Mouse (Mus musculus): ENCODE measurements at regions not wholly inside any gene's neighbourhood (a gene's known extent, or its start where the extent isn't known, plus 50 kb on each side); places are given as distances from the start of the nearest gene placed in this dataset.

DNA sequence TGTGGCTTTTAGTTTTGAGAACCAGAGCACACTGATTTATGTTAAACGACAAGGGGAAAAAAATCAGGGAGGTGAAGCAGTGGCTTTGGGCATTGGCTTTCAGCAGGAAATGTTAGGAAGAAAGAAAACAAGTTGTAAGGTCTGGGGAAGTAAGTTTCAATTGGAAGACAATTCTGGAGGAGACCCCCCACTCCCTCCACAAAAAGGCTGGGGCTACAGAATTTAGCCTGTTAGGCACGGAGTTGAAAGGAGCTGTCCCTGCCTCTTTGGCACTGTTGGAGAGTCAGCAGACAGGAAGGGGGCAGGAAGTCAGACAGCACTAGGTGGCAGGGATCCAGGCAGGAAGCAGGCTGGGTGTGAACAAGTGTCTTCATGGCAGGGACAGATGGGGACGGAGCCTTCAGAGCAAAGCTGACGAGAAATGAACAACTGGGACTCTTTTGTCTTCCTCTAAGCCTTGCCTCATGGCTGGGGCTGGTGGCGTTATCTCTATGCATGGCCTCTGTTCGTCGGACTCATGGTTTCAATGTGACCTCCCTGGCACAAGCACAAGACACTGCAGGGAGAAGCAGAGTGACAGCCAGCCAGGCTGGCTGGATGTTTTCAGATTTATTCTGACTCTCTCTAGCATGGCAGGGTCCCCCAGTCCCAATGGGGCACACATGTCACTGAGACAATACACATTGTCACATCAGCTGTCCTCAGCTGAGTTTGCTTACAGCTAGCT lies 338.0 kb downstream of the 1500009L16Rik start:
- Histone ChIP-seq H3K4me3 (no peak overlapping the region), H3K36me3 (no peaks in the 10 kb centered on the region), H3K4me2 (peak overlapping the region; percentile 12), H3K27me3 (replicated peaks) (no peaks in the 10 kb centered on the region), H3K27ac (ENCODE audit: poor library complexity, severe bottlenecking) (peak overlapping the region; percentile 72), H3K9ac (no peak overlapping the region), H3K4me1 (replicated peaks) (peaks cover 35% of the 10 kb centered on the region), H3K9me3 (replicated peaks) (no peaks in the 10 kb centered on the region)
- peak; percentile 85 for ATAC-seq (ENCODE audit: insufficient number of reproducible peaks, low FRiP score)
- WGBS: 8% methylated on average over 7 of the region's 7 CpGs

DNA sequence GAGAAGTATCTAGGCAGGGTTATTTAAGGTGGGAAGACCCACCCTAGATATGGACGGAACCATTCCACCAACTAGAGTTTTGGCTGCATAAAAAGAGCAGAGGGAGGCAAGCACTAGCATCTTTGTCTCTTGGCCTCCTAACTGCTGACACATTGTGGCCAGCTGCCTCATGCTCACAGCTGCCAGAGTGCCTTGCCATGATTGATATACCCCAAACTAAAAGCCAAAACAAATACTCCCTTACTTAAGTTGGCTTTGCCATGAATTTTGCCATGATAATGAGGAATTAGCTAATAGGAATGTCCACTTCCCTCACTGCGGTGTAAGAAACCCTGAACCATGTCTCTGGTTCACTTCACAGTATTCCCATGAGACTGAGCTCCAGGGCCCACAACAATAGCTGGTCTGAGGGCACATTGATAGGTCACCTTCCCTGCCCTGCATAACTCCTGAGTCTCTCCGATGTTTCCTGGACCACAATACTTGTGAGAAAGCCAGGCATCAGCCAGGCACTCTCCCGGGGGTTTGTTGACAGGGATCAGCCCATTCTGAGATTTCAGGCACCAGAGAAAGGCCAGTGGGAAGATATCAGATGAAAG lies 344.5 kb downstream of the 1500009L16Rik start:
- Histone ChIP-seq H3K36me3 (no peaks in the 10 kb centered on the region), H3K9ac (no peak overlapping the region), H3K27me3 (replicated peaks) (no peaks in the 10 kb centered on the region), H3K4me2 (no peak overlapping the region), H3K27ac (ENCODE audit: poor library complexity, severe bottlenecking) (no peak overlapping the region), H3K9me3 (replicated peaks) (no peaks in the 10 kb centered on the region), H3K4me1 (replicated peaks) (peaks cover 9% of the 10 kb centered on the region; the same call in 1 of the 2 replicates), H3K4me3 (no peak overlapping the region)
- no peak for ATAC-seq (ENCODE audit: insufficient number of reproducible peaks, low FRiP score)
- WGBS: 37% methylated on average over 4 of the region's 4 CpGs

DNA sequence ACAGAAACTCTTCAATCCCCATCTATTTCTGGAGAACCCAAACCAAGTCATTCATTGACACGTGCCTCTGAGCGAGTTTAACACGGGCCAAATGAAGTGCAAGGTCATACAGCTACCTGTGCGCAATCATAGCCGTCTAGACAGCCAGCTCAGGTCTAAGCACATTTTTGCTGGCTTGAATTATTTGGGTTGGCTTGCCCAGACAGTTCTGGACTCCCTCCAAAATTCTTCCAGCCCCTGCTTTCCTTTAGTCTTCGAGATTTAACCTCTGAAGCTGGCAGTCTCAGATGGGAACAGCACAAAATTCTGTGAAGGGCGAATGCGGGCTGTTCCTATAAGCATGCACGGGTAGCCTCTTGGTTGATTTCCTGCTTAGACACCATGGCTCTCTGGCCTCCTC lies 347.1 kb downstream of the 1500009L16Rik start:
- no peak overlapping the region for H3K27ac ChIP-seq (ENCODE audit: poor library complexity, severe bottlenecking)
- no peaks in the 10 kb centered on the region for H3K36me3 ChIP-seq
- WGBS: 70% methylated on average over 9 of the region's 9 CpGs
- no peak for ATAC-seq (ENCODE audit: insufficient number of reproducible peaks, low FRiP score)
- peaks cover 9% of the 10 kb centered on the region; the same call in 1 of the 2 replicates for H3K4me1 ChIP-seq (replicated peaks)
- H3K27me3 ChIP-seq (replicated peaks): no peaks in the 10 kb centered on the region
- H3K4me2 ChIP-seq: no peak overlapping the region
- H3K9me3 ChIP-seq (replicated peaks): no peaks in the 10 kb centered on the region
- no peak overlapping the region for H3K9ac ChIP-seq
- H3K4me3 ChIP-seq: no peak overlapping the region

DNA sequence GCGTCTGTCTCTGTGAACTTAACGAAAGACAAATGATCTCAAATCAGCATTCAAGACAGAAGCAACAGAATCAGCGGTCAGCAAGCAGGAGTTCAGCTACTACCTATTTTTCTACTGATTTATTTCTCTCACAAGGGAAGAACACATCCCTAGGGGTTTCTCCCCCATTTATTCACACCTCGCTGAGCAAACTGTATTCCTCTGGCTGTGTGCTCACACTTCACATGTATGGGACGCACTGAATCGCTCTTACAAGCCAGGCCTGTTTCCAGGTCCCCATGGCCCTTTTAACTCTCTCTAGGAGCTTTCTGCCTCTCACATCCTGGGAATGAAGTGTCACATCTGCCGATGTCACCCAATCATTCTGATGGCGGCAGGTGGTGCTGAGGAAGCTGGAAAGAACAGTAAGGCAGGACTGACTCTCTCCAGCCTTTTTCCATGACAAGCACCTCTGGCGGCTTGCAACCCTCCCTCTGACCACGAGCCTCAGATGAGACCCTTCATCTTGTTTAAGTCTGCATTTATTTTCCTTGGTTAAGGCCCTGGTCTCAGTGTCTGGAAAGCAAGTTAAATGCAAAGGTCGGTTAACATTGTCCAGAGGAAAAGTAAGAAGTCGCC lies 350.3 kb downstream of the 1500009L16Rik start:
- Histone ChIP-seq H3K27ac (ENCODE audit: poor library complexity, severe bottlenecking) (no peak overlapping the region), H3K4me1 (replicated peaks) (peaks cover 9% of the 10 kb centered on the region; the same call in 1 of the 2 replicates), H3K36me3 (no peaks in the 10 kb centered on the region), H3K9ac (no peak overlapping the region), H3K9me3 (replicated peaks) (peaks cover 8% of the 10 kb centered on the region), H3K4me3 (no peak overlapping the region), H3K4me2 (no peak overlapping the region), H3K27me3 (replicated peaks) (no peaks in the 10 kb centered on the region)
- WGBS: 48% methylated on average over 12 of the region's 12 CpGs
- ATAC-seq (ENCODE audit: insufficient number of reproducible peaks, low FRiP score): no peak

DNA sequence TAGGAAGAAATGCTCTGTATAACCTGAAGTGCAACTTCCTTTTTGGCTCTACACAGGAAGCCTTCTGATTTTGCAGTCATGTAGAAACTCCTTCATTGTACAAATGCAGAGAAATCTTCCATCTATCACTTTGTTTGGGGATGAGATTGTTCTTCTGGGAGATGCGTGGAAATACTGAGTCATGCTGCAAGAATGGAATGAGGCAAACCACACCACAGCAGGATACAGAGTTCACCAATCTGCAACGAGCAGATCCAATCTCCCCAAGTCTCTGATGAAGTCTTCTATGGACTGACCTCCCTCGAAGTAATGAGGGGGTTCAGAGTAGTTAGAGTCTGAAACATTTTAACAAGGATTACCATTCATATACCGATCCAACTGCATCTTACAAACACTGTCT lies 352.9 kb downstream of the 1500009L16Rik start:
- no peak overlapping the region for H3K9ac ChIP-seq
- H3K9me3 ChIP-seq (replicated peaks): peaks cover 8% of the 10 kb centered on the region
- no peak overlapping the region for H3K27ac ChIP-seq (ENCODE audit: poor library complexity, severe bottlenecking)
- 0 out of 2 replicates have a peak, but pooled peaks cover 5% of the 10 kb centered on the region for H3K4me1 ChIP-seq (replicated peaks)
- H3K36me3 ChIP-seq: no peaks in the 10 kb centered on the region
- H3K4me2 ChIP-seq: no peak overlapping the region
- no peak for ATAC-seq (ENCODE audit: insufficient number of reproducible peaks, low FRiP score)
- H3K4me3 ChIP-seq: no peak overlapping the region
- H3K27me3 ChIP-seq (replicated peaks): no peaks in the 10 kb centered on the region
- WGBS: 44% methylated on average over 4 of the region's 4 CpGs

DNA sequence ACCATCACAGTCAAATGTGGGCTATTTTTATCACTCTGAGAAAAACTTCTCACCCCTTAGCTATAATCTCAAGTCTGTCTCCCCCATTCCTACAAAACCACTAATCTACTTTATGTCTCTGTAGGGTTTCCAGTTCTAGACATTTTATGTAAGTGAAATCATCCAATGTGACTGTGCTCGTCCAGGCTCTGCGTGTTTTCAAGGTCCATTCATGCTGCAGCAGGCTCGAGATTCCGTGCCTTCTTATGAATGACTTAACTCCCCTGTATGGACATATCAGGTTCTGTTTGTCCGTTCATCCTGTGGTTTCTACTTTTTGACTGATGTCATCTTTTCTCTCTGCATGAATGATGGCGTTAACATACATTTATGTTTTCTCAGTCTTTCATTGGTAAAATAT lies 357.6 kb downstream of the 1500009L16Rik start:
- Histone ChIP-seq H3K36me3 (no peaks in the 10 kb centered on the region), H3K4me1 (replicated peaks) (peaks cover 19% of the 10 kb centered on the region), H3K9me3 (replicated peaks) (peaks cover 8% of the 10 kb centered on the region), H3K4me3 (no peak overlapping the region), H3K27me3 (replicated peaks) (no peaks in the 10 kb centered on the region), H3K9ac (no peak overlapping the region), H3K27ac (ENCODE audit: poor library complexity, severe bottlenecking) (peak overlapping the region; percentile 73), H3K4me2 (no peak overlapping the region)
- no peak for ATAC-seq (ENCODE audit: insufficient number of reproducible peaks, low FRiP score)
- 61% methylated on average over 6 of the region's 6 CpGs for WGBS

DNA sequence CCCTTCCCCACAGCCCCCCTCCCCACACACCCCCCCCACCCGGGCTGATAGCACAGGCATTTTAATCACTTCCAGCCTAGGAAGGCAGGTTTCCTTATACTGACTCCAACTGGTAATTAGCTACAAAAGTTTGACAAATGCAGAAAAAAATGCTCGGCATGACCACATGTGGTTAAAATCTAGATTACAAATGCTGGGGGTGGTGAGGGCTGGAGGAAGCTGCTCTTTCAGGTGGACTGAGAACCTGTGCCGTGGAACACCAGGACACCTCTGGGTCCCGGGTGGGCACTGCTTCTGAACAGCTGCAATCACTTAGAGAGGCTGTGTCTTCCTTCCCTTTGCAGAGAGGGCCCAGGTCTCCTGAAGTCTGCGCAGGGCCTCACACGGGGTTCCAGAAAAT lies 358.7 kb downstream of the Nuak1 start:
- no peak overlapping the region for H3K27ac ChIP-seq (ENCODE audit: poor library complexity, severe bottlenecking)
- no peak overlapping the region for H3K9ac ChIP-seq
- H3K27me3 ChIP-seq (replicated peaks): no peaks in the 10 kb centered on the region
- no peak for ATAC-seq (ENCODE audit: insufficient number of reproducible peaks, low FRiP score)
- no peaks in the 10 kb centered on the region for H3K36me3 ChIP-seq
- H3K4me3 ChIP-seq: no peak overlapping the region
- WGBS: 23% methylated on average over 6 of the region's 6 CpGs
- H3K4me1 ChIP-seq (replicated peaks): peaks cover 19% of the 10 kb centered on the region
- H3K9me3 ChIP-seq (replicated peaks): peaks cover 8% of the 10 kb centered on the region
- no peak overlapping the region for H3K4me2 ChIP-seq

DNA sequence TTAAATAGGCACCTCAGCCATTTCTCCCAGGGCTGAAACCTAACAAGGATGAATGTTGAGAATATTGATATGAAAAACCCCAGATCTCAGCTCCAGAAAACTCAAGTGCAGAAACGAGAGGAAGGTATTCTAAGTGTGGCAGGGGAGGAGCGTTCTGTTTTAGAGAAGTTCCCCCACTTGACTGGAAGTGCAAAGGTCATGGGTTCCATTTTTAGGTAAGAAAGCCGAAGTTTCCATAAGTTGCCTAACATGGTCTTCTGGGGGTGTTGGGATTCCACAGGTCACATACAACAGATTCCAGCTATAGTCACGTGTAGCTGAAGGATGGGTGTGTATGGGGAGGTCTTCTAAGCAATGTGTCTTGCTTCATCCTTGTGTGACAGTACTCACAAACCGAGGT lies 352.9 kb downstream of the Nuak1 start:
- H3K4me2 ChIP-seq: no peak overlapping the region
- H3K9ac ChIP-seq: no peak overlapping the region
- WGBS: 65% methylated on average over 5 of the region's 5 CpGs
- H3K36me3 ChIP-seq: no peaks in the 10 kb centered on the region
- no peaks in the 10 kb centered on the region for H3K4me1 ChIP-seq (replicated peaks)
- no peak overlapping the region for H3K27ac ChIP-seq (ENCODE audit: poor library complexity, severe bottlenecking)
- H3K27me3 ChIP-seq (replicated peaks): no peaks in the 10 kb centered on the region
- no peak overlapping the region for H3K4me3 ChIP-seq
- no peaks in the 10 kb centered on the region for H3K9me3 ChIP-seq (replicated peaks)
- ATAC-seq (ENCODE audit: insufficient number of reproducible peaks, low FRiP score): no peak

DNA sequence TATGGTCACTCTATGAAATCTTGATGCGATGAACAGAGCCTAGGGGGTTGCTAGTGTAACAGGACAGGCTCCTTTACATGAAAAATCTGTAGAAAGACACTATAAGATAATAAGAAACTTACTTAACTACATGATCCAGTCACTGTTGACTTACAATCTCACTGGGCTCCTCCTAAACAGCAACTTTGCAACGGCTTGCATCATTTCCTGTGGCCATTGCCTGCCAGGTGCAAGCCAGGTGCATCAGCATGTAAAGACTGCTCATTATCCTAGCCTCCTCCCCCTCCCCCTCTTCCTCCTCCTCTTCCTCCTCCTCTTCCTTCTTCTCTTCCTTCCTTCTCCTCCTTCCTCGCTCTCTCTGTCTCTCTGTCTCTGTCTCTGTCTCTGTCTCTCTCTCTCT lies 352.5 kb downstream of the Nuak1 start:
- no peaks in the 10 kb centered on the region for H3K9me3 ChIP-seq (replicated peaks)
- no peaks in the 10 kb centered on the region for H3K36me3 ChIP-seq
- no peaks in the 10 kb centered on the region for H3K27me3 ChIP-seq (replicated peaks)
- H3K4me2 ChIP-seq: no peak overlapping the region
- no peak overlapping the region for H3K9ac ChIP-seq
- 88% methylated on average over 3 of the region's 3 CpGs for WGBS
- no peaks in the 10 kb centered on the region for H3K4me1 ChIP-seq (replicated peaks)
- no peak overlapping the region for H3K27ac ChIP-seq (ENCODE audit: poor library complexity, severe bottlenecking)
- no peak overlapping the region for H3K4me3 ChIP-seq
- no peak for ATAC-seq (ENCODE audit: insufficient number of reproducible peaks, low FRiP score)

DNA sequence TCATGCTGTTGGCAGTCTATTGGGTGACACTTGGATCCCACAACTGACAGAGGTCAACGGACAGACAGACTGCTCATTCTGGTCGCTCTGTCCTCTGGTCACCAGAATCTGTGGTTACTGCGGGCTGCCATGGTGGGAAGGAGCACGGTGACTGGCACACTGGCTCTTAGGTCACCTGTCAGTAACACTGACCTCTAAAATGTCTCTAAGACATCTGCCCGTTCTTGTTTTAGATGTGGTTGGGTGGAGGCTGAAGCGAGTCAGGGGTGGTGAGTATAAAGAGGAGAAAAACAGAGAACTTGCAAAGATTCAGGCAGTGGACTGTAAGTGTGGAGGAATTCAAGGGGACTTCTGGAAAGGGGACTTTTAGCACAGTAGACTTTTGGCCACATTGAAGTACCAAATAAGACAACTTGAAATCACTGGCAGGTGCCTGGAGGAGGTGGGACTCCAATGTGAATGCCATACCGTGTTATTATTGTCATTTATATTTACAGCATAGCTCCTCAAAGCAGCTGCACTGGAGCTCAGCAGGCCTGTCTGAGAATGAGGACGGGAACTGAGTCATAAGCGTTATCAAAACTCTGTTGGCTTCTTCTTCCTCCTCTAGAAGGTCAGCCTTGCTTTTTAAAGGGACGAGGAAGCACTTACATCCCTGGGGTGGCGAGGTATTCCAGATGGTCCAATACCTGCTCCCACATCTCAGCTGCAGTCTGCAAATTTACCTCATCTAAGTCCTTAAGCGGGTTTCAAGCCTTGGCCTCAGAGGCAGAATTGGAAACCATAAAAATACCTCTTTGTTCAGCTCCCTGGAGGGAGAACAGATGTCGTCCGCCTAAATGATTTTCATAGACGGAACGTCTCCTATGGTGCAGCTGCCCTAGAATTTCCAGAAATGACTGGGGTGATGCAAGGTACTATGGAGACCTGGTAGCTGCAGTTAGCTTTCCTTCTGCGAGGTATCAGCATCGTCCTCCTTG lies 351.3 kb downstream of the Nuak1 start:
- H3K36me3 ChIP-seq: no peaks in the 10 kb centered on the region
- no peak overlapping the region for H3K9ac ChIP-seq
- ATAC-seq (ENCODE audit: insufficient number of reproducible peaks, low FRiP score): no peak
- no peaks in the 10 kb centered on the region for H3K9me3 ChIP-seq (replicated peaks)
- no peak overlapping the region for H3K27ac ChIP-seq (ENCODE audit: poor library complexity, severe bottlenecking)
- H3K4me2 ChIP-seq: no peak overlapping the region
- no peak overlapping the region for H3K4me3 ChIP-seq
- H3K27me3 ChIP-seq (replicated peaks): no peaks in the 10 kb centered on the region
- WGBS: 69% methylated on average over 18 of the region's 18 CpGs
- H3K4me1 ChIP-seq (replicated peaks): no peaks in the 10 kb centered on the region

DNA sequence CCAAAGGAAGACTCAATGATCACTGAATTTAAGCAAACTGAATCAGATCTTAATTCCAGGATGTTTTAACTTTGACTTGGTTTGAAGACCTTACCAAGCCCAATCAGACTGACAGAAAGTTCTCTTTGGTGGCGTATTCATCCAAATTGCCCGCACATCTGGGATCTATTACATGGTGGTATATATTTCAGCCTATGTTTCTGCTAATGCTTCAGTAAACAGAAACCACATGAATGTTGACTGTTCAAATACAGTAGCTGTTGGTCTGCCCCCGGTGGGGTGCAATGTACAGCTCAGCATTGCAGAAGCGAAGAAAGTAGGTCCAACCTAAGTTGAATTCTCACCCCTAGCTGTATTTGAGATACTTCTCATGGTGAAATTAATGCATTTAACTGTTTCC lies 346.5 kb downstream of the Nuak1 start:
- no peaks in the 10 kb centered on the region for H3K36me3 ChIP-seq
- 90% methylated on average over 4 of the region's 4 CpGs for WGBS
- H3K4me2 ChIP-seq: no peak overlapping the region
- no peak overlapping the region for H3K4me3 ChIP-seq
- H3K9ac ChIP-seq: no peak overlapping the region
- H3K9me3 ChIP-seq (replicated peaks): 0 out of 2 replicates have a peak, but pooled peaks cover 7% of the 10 kb centered on the region
- no peak overlapping the region for H3K27ac ChIP-seq (ENCODE audit: poor library complexity, severe bottlenecking)
- ATAC-seq (ENCODE audit: insufficient number of reproducible peaks, low FRiP score): no peak
- peaks cover 4% of the 10 kb centered on the region for H3K4me1 ChIP-seq (replicated peaks)
- H3K27me3 ChIP-seq (replicated peaks): no peaks in the 10 kb centered on the region

Measured in heart, embryonic 12.5 days (tissue).